Mouse (Mus musculus): ENCODE measurements around the gene Hmcn2.

GRCm38 (mm10) chr2:31422576-31422975, 108.4 kb downstream of the Hmcn2 start:
- no peak for TF ChIP-seq POLR2A (IDR thresholded peaks at IDR 0.05; ENCODE audit: borderline replicate concordance, extremely low read depth, low read depth, low read length)
- TF ChIP-seq CTCF (IDR thresholded peaks at IDR 0.05; ENCODE audit: insufficient read depth, low read length): no peak

All from lung, adult 2 months (tissue).